Mouse (Mus musculus) c-Kit-positive CD71-positive TER-119-negative erythroid progenitor cells, embryonic 14.5 days (primary cell): ENCODE results near the gene Gp1ba.

Experiments
- DNase-seq: peaks from one replicate; pipeline ENCODE4 v3.0.0-alpha.2; 2013; ENCODE audit warnings: low read depth

Gp1ba gene

DNA sequence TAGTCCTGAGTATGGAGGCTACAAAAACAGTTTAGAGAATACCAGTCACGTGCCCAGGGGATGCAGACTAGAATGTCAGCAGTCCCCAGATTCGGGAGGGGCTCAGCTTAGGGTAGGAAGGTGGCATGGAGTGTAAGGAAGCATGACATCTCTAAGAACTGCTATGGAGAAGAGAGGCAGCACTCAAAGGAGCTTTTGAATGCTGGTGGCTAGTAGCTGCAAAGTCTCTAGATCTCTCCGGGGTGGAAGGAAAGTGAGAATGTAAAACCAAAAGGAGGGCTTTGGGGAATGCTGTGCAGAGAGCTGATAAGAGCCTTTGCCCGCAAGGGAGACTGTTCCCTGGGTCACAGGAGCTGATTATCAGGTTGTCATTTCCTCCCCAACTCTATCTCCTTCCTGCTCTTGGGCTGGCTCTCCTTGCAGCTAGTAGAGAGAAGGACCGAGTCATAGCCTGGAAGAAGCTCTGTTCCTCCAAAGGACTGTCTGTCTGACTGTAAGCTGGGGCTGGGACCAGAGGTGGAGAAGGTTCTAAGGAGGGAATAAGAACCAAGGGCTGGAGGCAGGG, at the start of gene Gp1ba:
TSS of gene Gp1ba (plus strand) at position 409 of the 565 bp plus-strand sequence.
- no peak for DNase-seq

DNA sequence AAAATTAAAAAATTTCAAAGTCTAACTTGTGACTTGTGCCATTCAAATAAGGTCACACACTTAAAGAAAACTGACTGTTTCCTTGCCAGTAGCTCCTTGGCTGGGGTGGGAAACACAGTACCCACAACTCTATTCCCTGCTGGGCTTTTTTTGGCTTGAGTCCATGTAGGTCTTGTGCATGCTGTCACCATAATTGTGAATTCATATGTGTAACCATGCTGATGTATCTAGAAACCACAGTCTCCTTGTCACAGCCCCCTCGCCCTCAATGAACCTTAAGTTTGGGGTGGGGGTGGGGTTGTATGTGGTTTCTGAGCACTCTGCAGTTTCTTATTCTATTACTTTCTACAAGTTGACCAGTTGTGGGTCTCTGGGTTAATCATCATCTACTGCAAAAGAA, 47.2 kb upstream of the Gp1ba start:
- no peak for DNase-seq

DNA sequence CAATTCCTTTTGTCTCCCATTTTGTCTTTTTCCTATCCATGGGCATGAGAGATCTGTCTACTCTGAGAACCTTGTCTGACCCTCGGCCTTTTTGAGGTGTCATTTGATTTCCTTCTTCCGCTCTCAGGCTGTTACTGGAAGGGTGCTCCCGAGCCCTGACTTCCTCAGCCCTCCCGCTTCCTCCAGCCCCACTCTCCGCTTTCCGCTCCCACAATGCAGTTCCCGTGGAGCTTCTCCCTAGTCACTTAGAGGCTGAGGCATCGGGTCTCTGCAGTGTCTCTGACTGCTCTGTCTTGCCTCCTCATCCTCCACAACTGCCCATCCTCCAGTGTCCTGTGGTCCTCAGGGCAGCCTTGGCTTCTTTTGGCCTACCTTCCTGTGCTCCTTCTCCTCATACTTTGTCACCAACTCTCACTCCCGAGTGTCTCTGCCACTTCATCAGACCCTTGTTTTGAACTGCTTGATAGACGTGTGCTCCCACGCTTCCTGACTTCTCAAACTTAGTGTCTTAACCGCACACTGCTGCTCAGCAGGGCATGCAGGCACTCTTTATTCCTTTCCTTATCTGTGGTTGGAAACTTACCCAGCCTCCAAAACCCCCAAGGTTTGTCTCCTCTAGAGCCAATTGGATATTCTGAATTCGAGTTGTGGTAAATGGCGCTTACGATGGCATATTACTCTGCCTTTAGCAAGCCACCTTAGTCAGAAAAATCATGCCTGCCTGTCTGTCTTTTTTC, 44.5 kb upstream of the Gp1ba start:
- DNase-seq, result no peak

DNA sequence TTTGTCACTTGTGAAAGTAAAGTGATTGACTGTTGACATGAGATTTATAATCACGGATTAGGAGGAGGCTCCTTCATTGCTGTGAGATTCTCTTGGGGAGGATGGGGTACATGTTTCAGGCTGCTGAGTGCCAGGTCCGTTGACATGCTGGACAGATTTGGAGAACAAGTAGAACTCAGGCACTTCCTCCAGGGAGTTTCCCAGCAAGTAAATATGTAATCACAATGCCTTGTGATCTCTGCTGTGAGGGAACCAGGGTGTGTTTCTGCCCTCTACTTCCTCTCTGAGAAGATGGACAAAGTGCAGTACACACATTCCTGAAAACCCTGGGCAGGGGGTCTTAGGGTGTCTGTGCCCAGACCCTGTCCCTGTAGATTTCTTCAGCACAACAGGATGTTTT, 43.3 kb upstream of the Gp1ba start:
- no peak for DNase-seq

DNA sequence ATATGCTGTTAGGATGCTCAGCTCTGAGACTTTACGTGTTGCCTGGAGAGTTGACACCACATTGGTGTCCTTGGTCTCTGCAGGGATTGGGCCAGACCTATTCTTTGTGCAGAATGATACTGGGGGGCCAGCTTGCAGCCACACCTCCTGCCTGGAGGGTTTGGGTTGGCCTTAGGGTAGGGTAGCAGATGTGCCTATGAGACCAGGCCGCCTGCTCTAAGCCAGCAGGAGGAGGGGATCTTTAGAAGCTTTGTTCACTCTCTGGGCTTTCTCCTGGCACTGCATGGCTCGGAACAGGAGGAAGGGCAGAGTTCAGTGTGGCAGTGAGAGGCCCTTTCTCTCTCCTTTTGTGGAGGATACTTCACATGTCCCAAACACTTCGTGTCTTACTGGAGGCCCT, 42.8 kb upstream of the Gp1ba start:
- DNase-seq, result no peak

DNA sequence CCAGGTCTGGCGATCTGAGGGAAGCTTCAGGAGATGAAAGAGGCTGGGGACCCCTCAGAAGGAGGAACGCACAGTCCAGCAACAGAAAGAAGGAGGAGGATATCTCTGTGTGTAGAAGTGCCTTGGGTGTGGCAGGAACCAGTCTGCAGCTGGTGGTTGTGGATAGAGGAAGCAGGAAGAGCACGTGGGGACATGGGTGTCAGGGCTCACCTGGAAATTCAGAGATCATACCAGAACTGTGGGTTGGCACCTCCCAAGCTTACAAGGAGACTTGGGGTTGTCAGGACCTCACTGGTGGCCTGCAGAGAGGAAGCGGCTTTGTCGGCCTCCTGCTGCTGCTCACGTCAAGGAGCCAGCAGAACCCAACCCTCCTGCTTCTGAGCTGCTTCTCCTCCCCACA, 41.6 kb upstream of the Gp1ba start:
- DNase-seq, result no peak

DNA sequence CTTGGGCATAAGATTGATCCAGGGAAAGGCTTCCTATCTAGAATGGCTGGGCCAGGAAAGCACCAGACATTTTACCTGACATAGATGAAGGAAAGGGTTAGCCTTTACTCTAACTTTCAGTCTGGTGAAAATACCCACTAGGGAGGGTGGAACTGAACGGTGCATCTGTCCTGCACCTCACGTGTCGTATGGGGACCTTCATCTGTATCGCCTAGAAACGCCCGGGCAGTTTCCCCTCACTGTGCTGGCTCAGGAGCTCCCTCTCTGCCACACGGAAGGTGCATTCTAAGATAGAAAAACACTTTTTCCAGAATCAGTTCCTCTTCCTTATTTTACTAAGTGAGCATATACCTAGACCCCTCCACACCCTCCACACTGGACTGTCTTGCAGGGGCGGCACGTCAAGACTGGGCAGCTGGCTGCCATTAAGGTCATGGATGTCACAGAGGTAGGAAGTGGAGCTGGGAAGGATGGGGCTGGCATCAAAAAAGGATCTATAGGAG, 40.4 kb upstream of the Gp1ba start:
- DNase-seq, result no peak

DNA sequence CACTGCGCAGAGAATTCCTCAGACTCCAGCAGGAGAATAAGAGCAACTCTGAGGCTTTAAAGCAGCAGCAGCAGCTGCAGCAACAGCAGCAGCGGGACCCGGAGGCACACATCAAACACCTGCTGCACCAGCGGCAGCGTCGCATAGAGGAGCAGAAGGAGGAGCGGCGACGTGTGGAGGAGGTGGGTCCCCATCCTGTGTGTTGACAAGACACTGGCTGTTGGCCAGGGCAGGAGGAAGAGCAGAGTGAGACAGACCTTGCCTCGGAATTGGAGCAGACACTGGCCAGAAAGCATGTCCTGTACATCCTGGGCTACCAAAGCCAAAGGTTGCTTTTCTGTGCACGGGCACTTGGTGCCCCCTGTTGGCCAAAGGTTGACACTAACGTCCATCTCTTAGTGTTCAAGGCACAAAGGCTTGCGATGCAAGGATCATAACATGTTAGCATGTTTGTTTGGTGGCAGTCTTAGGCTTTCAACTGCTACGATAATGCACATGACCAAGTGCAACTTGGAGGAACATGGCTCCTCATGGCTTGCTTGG, 33.8 kb upstream of the Gp1ba start:
- peak; percentile 70 for DNase-seq

DNA sequence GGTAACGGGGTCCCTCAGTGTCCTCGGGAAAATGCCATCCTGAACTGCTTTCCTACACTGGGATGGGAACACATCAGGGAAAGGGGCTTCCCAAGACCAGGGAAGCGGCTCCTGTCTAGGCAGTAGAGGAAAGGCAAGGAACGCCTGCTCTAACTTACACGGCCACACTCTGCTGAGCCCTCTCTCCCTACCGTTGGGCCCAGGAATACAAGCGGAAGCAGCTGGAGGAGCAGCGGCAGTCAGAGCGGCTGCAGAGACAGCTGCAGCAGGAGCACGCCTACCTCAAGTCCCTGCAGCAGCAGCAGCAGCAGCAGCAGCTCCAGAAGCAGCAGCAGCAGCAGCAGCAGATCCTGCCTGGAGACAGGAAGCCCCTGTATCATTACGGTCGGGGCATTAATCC, 32.2 kb upstream of the Gp1ba start:
- DNase-seq, result no peak

DNA sequence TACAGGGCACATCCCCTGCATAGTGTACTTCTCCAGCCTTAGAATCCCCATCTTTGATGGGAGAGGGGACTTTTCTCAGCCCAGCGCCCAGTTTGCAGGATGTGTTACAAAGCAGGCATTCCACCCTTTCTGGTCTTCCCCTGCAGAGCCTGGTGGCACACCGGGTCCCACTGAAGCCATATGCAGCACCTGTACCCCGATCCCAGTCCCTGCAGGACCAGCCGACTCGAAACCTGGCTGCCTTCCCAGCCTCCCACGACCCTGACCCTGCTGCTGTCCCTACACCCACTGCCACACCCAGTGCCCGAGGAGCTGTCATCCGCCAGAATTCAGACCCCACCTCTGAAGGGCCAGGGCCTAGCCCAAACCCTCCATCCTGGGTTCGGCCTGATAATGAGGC, 31.3 kb upstream of the Gp1ba start:
- DNase-seq, result no peak

DNA sequence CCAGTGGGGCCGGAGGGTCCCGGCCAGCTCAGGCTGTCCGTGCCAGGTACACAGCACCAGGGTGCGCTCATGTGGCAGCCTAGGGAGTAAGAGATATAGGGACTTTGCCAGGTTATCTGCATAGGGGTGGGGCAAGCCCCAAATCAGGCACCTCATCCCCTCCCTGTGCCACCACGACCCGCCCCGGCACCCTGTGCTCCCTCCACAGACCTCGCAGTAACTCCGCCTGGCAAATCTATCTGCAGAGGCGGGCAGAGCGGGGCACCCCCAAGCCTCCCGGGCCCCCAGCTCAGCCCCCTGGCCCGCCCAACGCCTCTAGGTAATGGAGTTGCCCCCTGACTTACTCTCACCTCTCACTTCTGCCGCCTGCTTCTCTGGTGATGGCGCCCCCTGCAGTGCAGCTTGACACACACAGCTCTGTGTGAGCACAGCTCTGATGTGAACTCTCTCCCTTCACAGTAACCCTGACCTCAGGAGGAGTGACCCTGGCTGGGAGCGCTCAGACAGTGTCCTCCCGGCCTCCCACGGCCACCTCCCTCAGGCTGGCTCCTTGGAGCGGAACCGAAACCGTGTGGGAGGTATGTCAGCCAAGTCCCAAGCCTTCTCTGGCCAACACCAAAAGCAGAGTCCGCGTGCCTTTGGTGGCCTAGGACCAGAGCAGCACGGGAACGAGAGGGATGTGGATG, 30.4 kb upstream of the Gp1ba start:
- DNase-seq, result no peak

DNA sequence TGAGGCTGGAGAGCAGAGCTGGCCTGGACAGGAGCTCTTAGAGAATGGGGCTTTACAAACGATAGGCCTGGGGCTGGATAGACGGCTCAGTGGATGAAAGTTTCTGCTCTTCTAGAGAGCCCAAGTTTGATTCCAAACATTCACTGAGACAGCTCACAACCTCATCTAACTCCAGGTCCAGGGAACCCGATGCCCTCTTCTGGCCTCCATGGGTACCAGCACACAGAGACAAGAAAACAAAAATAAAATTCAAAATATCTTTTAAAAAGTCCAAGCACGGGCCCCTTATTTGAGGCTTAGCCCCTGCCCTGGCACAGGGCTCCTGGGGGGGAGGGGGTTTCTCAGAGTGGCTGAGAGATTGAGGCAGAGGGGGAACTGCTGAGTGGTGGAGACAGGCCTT, 28.2 kb upstream of the Gp1ba start:
- no peak for DNase-seq

DNA sequence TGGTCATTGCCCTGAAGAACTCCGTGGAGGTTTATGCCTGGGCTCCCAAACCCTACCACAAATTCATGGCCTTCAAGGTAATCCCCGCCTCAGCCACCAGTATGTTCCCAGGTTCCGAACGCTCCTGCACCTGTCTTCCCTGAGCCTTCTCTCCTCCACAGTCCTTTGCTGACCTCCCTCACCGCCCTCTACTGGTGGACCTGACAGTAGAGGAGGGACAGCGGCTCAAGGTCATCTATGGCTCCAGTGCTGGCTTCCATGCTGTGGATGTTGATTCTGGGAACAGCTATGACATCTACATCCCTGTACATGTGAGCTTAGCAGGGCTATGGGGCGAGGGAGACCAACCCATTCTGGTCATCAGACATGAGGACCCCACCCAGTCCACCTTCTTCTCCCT, 26.4 kb upstream of the Gp1ba start:
- no peak for DNase-seq

DNA sequence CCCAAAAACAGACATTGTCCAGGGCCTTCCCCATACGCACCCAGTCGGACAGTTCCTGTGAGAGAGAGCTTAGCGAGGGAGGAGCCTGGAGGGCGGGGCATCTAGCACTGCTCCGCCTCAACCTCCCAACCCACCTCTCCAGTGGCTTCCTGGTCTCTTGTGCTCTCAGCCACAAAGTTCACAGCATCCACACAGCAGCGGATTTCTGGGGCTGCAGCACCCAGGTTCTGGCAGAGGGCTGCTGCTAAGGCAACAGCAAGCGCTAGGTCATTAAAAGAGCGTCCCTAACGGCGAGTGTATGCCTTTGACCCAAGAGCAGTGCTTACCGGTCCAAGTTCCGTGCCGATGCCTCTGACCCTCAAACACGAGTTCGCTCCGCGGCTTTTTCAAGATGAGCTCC, 23.8 kb upstream of the Gp1ba start:
- peak; percentile 71 for DNase-seq

DNA sequence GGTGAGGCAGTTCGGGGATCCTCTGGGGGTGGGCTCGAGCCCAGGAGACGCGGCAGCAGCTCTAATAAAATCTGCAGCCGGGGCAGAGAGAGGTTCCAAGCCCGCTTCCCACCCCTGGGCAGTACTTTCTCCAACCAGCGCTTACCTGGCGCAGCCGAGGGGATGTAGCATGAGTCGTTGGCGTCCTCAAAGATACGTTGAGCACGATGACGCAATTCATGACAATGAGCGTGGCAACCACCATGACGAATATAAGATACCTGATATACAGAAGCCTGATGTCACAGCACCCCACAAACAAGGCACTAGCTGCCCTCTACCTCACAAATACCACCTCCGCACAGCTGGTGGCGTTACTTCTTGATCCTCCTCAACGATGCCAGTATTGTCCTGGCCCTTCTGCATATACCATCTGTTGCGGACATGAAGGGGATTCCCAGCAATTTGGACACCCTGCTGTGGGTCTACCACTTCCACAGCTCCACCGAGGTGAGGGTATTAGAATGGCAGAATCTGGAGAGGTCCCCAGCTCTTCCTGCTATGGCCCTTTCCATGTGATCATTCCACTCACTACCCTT, 23.3 kb upstream of the Gp1ba start, which contains the start of gene 4930544D05Rik:
TSS of gene 4930544D05Rik (plus strand) at position 333 of the 578 bp plus-strand sequence.
- DNase-seq, result no peak

DNA sequence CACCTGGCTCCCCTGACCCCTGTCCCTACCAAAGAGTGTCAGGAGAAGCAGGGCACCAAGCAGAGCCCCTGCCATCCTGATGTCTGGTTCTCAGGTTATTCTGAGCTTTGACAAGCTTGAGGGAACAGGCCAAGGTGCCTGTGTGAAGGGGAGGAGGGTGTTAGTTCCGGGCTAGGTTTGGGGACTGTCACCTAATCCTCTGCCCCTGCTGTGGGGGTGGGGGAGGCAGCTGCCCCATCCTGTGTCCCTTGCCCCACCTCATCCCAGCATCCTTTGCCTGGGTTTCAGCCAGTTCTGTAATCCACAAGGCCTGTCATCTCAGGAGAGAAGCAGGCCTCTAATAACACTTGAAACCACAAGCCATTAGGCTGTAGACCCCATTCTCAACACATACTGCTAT, 19.8 kb upstream of the Gp1ba start, which contains the start of gene Chrne:
TSS of gene Chrne (minus strand) at position 116 of the 400 bp plus-strand sequence.
- no peak for DNase-seq

DNA sequence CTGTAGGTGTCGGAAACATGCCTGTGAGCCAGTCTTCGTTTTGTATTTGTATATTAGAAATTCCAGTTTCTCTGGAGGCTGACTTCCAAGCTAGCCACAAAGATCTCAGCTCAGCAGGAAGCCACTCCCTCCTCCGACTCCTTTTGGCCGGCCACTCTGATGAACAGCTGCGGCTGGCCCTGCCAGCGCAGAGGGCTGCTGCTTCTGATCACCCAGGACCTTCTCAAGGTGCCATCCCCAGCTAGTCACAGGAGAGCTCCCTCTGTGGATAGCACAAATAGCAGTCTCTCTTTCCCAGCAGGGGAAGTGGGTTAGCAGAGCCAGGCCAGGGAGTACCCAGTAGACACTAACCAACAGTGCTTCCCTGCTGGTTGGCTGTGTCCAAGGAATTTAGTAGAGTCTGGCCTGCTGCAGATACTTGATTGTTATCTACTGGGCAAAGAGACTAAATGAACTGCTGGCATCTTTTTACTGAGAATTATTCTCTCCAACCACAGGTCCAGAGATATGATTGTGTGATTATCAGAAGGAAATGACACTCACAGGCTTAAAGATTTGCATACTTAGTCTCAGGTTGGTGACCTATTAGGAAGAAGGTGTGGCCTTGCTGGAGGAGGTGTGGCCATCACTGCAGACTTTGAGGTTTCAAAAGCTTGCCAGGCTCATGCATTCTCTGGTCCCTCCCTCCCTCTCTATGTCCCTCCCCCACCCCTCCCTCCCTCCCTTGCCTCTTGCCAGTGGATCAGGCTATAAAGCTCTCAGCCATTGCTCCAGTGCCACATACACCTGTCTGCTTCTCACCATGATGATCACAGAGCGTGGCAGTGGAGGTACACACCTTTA, 16.7 kb upstream of the Gp1ba start:
- DNase-seq, result peak; percentile 65

DNA sequence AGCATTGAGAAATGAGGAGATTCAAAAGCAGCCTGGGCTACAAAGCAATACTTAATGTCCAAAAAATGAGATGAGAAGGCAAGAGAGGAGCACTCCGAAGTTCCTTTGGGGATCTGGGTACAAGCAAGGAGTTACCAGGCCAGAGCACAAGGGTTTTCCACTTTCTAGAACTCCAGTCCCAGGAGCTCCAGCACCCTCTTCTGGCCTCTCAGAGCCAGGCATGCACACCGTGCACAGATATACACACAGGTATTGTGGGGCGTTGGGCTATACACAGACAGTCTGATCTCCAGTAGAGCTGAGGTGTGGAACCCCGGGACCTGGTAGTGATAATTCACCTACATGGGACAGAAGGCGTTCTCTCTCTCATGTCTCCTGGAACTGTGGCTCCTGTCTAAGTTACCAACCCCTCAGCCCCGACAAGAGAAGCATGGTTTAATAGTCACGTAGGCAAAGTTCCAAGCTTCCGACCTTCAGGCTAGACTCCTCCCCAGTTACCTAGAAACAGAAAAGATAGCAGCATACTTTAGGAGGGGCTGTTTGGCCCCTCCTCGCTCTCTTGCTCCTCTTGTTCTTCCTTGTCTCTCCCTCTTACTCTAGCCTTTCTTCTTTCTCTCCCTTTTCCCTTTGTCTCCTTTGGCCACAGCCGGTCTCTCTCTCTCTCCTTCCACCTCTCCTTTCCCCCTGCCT, 15.7 kb upstream of the Gp1ba start:
- no peak for DNase-seq

DNA sequence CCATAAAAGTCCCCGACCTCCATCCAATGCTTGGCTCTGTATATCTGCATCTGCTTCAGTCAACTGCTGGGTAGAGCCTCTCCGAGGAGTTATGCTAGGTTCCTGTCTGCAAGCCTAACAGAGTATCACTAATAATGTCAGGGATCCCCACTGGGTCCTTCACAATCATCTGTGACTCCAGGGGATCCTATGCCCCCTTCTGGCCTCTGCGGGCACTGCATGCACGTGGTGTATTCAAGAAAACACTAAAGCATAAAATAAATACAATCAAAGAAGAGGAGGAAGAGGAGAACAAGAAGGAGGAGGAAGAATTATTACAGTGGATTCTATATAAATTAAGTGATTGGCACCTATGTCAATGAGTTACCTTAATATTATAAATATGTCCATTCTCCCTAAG, 13.4 kb upstream of the Gp1ba start:
- peak; percentile 65 for DNase-seq

DNA sequence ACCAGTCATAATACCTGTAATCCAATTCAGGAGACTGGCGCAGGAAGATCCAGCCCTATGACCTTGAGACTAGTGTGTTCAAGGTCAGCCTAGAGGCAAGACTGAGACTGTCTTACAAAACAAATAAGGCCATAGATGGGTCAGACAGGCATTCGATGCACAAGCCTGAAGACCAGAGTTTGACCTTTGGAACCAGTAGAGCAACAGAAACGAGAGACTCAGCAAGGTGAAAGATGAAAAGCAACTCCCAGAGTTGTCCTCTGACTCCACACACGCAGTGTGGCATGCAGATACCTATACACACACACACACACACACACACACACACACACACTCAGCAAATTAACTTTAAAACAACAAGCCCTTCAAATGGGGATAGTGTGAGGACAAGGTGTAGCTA, 12.0 kb upstream of the Gp1ba start:
- DNase-seq, result no peak

DNA sequence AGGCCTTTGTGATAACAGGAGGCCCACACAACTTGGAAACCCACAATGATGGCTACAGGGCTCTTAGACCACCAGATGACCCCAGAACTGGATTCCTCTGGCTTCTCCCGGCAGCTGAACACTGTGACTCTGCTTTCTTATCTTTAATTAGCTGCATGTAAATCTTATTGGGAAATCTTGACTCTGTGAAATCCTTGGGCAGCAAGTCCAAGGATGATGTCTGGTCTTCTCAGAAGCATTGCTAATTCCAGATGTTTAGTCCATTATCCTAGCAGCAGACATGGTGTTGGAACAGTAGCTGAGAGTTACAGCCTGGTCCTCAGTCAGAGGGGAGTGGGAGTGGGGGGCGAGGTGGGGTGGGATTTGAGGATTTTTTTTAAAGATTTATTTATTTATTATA, 10.5 kb upstream of the Gp1ba start:
- DNase-seq, result no peak
